Mouse (Mus musculus) small intestine, adult 2 months (tissue): ENCODE data around the gene Tmem270. TPM values are rescaled to one million over a fixed set of nuclear protein-coding genes. Genes with fewer than 3 reads are reported as not detected.
A peak's percentile ranks its signal among the peaks of the same experiment; 100 is the strongest.

Experiments
- H3K27ac ChIP-seq: fragments of 200-500 bp; 2 replicates; pipeline ENCODE4 v1.5.1; 2012; ENCODE audit warnings: low read depth, low read length, control low read depth, inconsistent platforms; ENCODE audit not compliant: insufficient read depth
- H3K27me3 ChIP-seq: fragments of 200-500 bp; 2 replicates; pipeline ENCODE4 v1.6.1; 2012; ENCODE audit warnings: mild to moderate bottlenecking, moderate library complexity, low read length, inconsistent platforms; ENCODE audit not compliant: control insufficient read depth, insufficient read depth
- H3K36me3 ChIP-seq: fragments of 200-500 bp; 2 replicates; pipeline ENCODE4 v1.6.1; 2012; ENCODE audit warnings: mild to moderate bottlenecking, low read length, control low read depth, inconsistent platforms; ENCODE audit not compliant: control insufficient read depth, insufficient read depth
- H3K4me1 ChIP-seq: fragments of 200-500 bp; 2 replicates; pipeline ENCODE4 v1.6.1; 2012; ENCODE audit warnings: low read length, inconsistent platforms, mixed read lengths; ENCODE audit not compliant: control insufficient read depth, insufficient read depth, insufficient read length
- H3K4me3 ChIP-seq: fragments of 200-500 bp; 2 replicates; pipeline ENCODE4 v1.5.1; 2012; ENCODE audit warnings: low read depth, mild to moderate bottlenecking, control low read depth, inconsistent platforms, low read length, moderate library complexity
- CTCF ChIP-seq: fragments of 200-500 bp; IDR thresholded peaks from 2 replicates; pipeline ENCODE4 v1.5.1; 2012; ENCODE audit warnings: low read depth, mild to moderate bottlenecking, control low read depth, inconsistent platforms, low read length, moderate library complexity, mixed read lengths; ENCODE audit not compliant: insufficient replicate concordance, insufficient read length; ENCODE audit errors: extremely low read depth
- POLR2A ChIP-seq: fragments of 200-500 bp; IDR thresholded peaks from 2 replicates; pipeline ENCODE4 v1.6.1; 2012; ENCODE audit warnings: low read depth, mild to moderate bottlenecking, control low read depth, inconsistent platforms, low read length, moderate library complexity
- WGBS: fragments of 180-500 bp; shearing (Covaris S2); methylation state at CpG from one replicate; pipeline ENCODE4 v1.1.7; 2018; 5-methylcytosine and 5-hydroxymethylcytosine counted together
- polyA plus RNA-seq: library from polyadenylated mRNA; depleted of rRNA; stranded (reverse); fragments of >200 nt; gene quantifications from 2 replicates; pipeline ENCODE4 v1.2.3, GENCODE M21; 2012; rRNA removed

Tmem270 gene
- not detected in 2 replicates for polyA plus RNA-seq

GRCm38 (mm10) chr5:134906633-134907032 is at the start of gene Tmem270:
Tmem270 (minus strand) TSS chr5:134906733.
- 87% methylated on average over 6 of the region's 6 CpGs for WGBS
- no peaks in the 10 kb centered on the region for H3K27me3 ChIP-seq
- TF ChIP-seq CTCF (no peak), POLR2A (no peak)

GRCm38 (mm10) chr5:134955491-134955890 is 49.0 kb upstream of the Tmem270 start:
- 76% methylated on average over 5 of the region's 5 CpGs for WGBS
- TF ChIP-seq CTCF, result no peak
- no peak for TF ChIP-seq POLR2A
- Histone ChIP-seq H3K27me3 (no peaks in the 10 kb centered on the region), H3K36me3 (no peaks in the 10 kb centered on the region), H3K4me1 (peaks cover 15% of the 10 kb centered on the region), H3K4me3 (no peak overlapping the region), H3K27ac (no peak overlapping the region)

More at GRCm38 (mm10) chr5:134906633-134907032, at the start of gene Tmem270:
- Histone ChIP-seq H3K4me1 (no peaks in the 10 kb centered on the region; the same call in 1 of the 2 replicates), H3K36me3 (no peaks in the 10 kb centered on the region), H3K4me3 (no peak within 1 kb of the TSS), H3K27ac (no peak within 1 kb of the TSS)

GRCm38 (mm10) chr5:134951053-134951884 is 44.7 kb upstream of the Tmem270 start:
- no peaks in the 10 kb centered on the region for H3K36me3 ChIP-seq
- H3K4me3 ChIP-seq, result peak overlapping the region; percentile 18
- 0 out of 2 replicates have a peak overlapping the region, but pooled peaks have one; percentile 14 for H3K27ac ChIP-seq
- TF ChIP-seq CTCF, result no peak
- 0 out of 2 replicates have a peak, but pooled peaks have one; percentile 7 for TF ChIP-seq POLR2A
- H3K27me3 ChIP-seq, result peaks cover under 1% of the 10 kb centered on the region; the same call in 1 of the 2 replicates
- peaks cover 19% of the 10 kb centered on the region for H3K4me1 ChIP-seq
- WGBS, result 4% methylated on average over 19 of the region's 19 CpGs

GRCm38 (mm10) chr5:134948085-134948439 is 41.5 kb upstream of the Tmem270 start:
- H3K4me1 ChIP-seq, result peaks cover 23% of the 10 kb centered on the region
- WGBS, result 47% methylated on average over 4 of the region's 4 CpGs
- TF ChIP-seq POLR2A (no peak), CTCF (no peak)

GRCm38 (mm10) chr5:134947420-134948084 is 41.0 kb upstream of the Tmem270 start:
- TF ChIP-seq CTCF, result no peak
- peaks cover 23% of the 10 kb centered on the region for H3K4me1 ChIP-seq
- WGBS, result 21% methylated on average over 5 of the region's 5 CpGs
- H3K27ac ChIP-seq, result no peak overlapping the region
- H3K4me3 ChIP-seq, result no peak overlapping the region
- H3K36me3 ChIP-seq, result no peaks in the 10 kb centered on the region
- peaks cover 6% of the 10 kb centered on the region for H3K27me3 ChIP-seq

More at GRCm38 (mm10) chr5:134948085-134948439, 41.5 kb upstream of the Tmem270 start:
- H3K36me3 ChIP-seq, result no peaks in the 10 kb centered on the region
- H3K4me3 ChIP-seq, result no peak overlapping the region
- peaks cover 6% of the 10 kb centered on the region for H3K27me3 ChIP-seq
- no peak overlapping the region for H3K27ac ChIP-seq

- 0 out of 2 replicates have a peak within 1 kb of the TSS, but pooled peaks have one; percentile 1 for H3K27ac ChIP-seq
- H3K4me1 ChIP-seq, result peaks cover 21% of the 10 kb centered on the region
- peaks cover 6% of the 10 kb centered on the region for H3K27me3 ChIP-seq
- peak within 1 kb of the TSS; percentile 60 for H3K4me3 ChIP-seq
- H3K36me3 ChIP-seq, result no peaks in the 10 kb centered on the region
- TF ChIP-seq POLR2A (peak; percentile 45), CTCF (no peak)
- 17% methylated on average over 11 of the region's 11 CpGs for WGBS
Measured at GRCm38 (mm10) chr5:134946857-134947255, 40.3 kb upstream of the Tmem270 start, which contains the start of gene Cldn4. Cldn4 (minus strand) TSS chr5:134946934.

- peaks cover 6% of the 10 kb centered on the region for H3K27me3 ChIP-seq
- peak overlapping the region; percentile 60 for H3K4me3 ChIP-seq
- H3K4me1 ChIP-seq, result peaks cover 15% of the 10 kb centered on the region
- 18% methylated on average over 43 of the region's 43 CpGs for WGBS
- no peaks in the 10 kb centered on the region for H3K36me3 ChIP-seq
- H3K27ac ChIP-seq, result 0 out of 2 replicates have a peak overlapping the region, but pooled peaks have one; percentile 1
- TF ChIP-seq POLR2A (no peak), CTCF (no peak)
Measured at GRCm38 (mm10) chr5:134946063-134946856, 39.7 kb upstream of the Tmem270 start.
